Mouse (Mus musculus): Measurements from ENCODE around the gene Cop1.

Cop1 gene

DNA sequence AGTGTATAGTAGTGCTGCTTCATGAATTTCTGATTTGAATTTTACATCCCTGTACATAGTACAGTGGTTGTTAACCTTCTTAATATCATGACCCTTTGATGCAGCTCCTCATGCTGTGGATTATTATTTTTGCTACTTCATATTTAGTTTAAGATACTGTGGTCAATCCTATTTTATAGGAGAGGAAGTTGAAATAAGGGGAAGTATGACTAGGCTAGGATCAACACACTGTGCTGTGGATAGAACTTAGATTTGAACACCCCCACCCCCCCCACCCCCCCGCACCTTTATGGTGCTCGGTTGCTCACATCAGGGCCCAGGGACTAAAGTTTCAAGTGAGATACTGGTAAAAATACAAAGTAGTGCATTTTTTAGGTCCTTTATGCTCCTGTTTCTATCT, 58.7 kb downstream of the Cop1 start:
- DNase-seq: no peak

DNA sequence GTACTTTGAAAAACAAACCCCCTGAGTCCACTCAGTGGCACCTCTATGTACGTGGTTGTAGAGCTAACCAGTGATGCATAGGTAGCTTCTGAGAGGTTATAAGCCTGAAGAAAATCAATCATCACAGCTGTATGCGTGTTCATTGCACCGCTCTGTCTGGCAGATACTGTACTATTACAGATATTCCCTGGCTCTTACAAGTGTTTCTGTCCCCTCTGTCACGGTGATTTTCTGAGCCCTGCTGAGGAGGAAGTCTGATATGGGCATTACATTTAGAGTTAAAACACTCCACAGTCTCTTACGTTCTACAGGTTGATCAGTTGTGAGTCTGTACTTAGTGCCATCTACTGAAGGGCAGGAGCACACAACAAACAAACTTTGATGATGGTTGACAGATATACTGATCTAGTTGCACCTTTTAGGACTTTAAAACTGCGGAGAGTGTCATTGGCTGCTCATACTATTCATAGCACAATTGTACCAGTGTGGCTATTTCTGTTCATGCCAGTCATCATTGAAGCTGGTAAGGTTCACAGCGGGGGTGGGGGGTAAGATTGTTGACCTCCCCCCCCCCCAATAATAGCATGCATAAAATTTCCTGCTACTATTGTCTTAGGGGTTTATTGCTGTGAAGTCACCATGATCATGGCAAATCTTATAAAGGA, 69.4 kb downstream of the Cop1 start:
- no peak for DNase-seq

DNA sequence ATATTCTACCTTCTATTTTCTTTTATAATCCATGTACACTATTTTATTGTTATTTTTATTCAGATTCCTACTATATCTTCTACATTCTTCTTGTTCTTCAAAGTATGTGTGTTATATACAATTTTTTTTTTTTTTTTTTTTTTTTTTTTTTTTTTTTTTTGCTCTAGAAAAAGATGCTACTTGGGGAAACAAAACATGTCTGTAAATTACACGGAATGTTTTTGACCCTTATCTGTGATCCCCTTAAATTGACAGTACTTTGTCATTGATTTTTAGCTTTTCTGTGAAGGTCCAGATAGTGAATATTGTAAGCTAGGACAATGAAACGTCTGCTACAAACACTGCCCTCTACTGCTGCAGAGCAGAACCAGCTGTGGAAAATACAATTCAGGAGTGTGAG, 81.5 kb downstream of the Cop1 start:
- DNase-seq: no peak

GRCm38 (mm10) chr1:159322586-159322985, 90.5 kb downstream of the Cop1 start:
- peak in 1 of 2 experiments; percentile 27 for DNase-seq

- DNase-seq: peak in 1 of 2 experiments; percentile 28
These were observed 98.9 kb downstream of the Cop1 start for GRCm38 (mm10) chr1:159331008-159331407.

DNA sequence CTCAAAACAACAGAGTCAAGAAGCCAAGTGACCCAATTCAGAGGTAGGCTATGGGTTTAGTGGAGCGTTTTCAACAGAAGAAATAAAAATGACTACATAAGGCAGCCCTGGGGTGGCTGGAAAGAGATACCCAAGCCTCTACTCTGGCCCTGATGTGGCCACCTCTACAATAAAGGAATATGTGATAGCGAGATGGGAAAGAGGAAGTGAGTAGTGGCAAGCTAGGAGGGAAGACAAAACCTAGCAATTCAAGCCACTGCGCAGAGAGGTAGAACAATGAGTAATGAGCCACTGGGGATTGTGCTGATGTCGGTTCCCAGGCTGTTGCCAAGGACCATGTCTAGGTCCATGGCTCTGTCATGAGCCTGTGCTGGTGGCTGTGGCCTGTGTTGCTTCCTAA, 102.0 kb downstream of the Cop1 start:
- DNase-seq: no peak

- no peak for DNase-seq
These were observed 110.2 kb downstream of the Cop1 start for GRCm38 (mm10) chr1:159342355-159342754.

DNA sequence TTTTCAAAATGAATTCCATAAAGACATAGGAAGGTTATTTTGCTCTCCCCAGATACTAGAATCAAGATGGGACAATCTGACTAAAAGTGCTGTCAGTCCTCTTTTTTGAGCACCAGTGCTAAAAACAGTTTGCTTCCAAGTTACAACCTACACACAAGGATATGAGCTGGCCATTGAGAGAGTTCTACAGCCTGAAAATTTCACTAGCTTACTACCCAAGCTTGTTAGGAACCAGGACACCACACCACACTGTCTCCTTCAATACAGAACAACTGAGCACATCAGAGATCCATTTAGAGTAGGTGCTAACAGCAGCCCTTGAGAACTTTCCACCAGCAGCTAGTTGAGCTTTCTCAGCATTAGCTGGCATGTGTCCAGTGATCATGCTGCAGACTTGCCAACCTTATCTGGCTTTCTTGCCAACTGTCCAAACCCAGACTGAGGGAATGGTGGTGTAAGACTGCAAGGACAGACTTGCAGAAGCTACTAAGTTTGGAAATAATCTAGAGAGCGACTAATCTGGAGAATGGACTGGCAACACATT, 123.0 kb downstream of the Cop1 start:
- peak; percentile 50 to 68 for DNase-seq

DNA sequence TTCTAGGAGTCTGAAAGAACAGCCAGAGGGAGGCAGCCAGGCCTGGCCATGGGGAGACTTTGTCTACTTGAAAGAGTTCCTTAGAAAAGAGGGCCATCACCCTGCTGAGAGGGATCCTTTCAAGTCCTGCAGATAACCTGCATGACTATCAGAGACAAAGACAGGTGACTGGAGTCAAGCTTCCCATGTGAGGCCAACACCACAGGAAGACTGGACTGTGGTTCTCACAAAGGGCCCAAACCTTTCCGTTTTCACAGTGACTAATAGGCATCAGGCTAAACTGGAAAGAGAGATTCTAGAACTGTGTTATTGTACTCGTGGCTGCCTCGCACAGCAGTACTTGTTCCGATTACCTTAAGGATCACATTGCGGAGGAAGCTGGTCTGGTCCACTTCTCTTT, 126.6 kb downstream of the Cop1 start:
- no peak for DNase-seq

DNA sequence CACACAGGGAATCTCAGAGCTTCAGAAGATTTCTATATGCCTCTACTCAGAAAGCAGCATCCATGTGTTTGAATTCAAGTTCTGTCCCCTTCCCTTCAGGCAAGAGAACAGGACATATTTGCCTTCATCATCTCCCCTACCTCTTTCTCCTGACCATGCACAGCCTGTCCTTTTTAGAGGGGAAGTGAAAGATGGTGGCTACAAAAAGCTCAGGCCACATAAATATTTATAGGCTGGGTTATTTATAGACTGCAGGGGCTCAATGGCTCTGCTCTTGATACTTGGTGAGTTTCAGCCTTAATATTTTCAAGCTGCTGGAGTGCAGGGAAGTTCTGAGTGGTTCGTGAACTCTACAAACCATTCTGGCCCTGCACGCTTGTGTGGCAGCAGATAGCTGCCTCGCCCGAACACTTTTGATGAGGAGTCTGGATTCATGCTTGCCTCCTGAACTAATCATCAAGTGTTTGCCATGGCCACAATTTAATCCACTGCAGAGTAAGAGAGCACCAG, 139.8 kb downstream of the Cop1 start:
- no peak for DNase-seq

DNA sequence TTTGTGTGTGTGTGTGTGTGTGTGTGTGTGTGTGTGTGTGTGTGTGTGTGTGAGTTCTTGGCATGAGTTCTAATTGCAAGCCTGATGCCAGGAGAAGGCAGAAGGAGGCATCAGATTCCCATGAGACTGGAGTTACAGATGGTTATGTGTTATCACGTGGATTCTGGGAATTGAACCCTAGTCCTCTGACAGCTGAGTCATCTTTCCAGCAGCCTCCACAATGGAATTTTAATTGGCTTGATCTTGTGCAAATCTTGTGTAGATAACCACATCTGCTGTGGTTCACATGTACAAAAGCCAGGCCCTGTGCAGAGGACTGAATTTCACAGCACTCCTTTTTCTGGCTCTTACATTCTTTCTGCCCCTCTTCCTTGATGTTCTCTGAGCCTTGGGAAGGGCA, 150.1 kb downstream of the Cop1 start:
- DNase-seq: no peak

DNA sequence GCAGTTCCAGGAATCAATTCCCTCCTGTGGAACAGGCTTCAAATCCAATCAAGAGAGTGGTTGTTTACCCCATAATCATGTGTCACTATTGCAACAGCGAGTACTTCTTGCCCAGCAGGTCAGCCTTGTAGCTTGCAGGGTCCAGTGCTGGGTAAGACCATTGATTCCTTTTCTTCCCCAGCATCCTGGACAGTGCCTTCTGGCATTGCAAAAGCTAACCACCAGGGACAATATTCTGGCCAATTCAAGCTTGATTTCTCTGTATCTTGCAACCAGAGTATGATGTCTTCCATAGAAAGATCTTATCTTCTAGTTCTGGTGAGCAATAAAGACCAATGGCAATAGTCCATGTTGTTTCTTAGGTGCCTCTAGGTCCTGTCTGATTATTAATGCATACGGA, 150.8 kb downstream of the Cop1 start:
- no peak for DNase-seq

GRCm38 (mm10) chr1:159386458-159386857, 154.3 kb downstream of the Cop1 start:
- DNase-seq: peak; percentile 74 to 77

DNA sequence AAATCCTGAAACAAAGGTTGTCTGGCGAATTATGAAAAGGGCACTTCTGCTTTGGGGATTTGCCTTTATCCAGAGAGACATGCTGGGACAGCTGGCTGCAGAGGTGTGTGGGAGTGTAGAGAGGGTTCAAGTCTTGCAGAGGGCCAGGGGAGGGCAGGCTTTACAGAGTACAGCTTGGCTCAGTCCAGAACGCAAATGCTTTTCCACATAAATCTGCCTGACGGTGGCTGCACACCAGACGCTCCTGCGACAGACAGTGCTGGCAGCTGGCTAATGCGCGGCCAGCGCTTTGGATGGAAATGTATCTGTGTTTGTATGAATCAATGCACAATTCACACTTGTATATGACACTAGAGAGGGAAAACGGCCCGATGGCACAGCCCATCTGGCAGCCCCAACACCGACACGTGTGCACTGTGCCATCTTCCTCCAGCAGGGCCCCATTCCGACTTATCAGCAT, 156.5 kb downstream of the Cop1 start:
- DNase-seq: peak; percentile 53 to 62

DNA sequence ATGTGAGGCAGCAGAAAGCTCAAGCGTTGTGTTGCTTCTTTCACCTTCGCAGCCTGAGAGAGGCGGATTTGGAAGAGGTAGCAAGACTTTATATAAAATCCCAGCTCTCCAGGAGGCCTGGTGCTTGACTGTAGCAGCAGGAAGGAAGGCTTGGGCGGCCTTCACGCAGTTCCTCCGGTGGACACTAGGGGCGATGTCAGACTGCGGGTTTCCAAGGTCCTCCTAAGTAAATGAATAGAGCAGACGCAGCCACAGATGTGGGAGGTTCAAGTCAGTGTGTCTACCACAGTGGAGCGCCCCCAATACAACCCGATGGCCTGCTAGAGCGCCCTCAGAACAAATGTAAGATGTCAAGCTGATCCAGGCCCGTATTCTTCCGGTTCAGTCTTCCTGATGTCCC, 157.9 kb downstream of the Cop1 start:
- peak; percentile 85 to 88 for DNase-seq

DNA sequence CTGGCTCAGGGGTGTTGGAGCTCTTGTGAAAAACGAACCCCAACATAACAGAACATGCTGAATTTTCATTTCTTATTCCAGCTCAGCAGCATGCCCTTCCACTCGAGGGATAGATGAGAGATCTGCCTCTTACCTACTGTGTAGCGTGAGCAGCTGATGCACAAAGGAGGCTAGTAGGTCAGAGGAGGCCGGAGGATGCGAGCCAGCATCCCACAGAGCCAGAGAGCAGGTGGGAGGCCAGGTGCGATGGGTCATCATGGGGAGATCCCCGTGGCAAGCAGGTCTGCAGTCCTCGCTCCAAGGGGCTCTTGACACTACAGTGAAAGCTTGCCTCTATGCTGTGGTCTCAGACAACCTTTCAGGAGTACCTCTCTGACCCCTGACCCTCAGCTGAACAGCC, 160.5 kb downstream of the Cop1 start:
- DNase-seq: peak; percentile 69 to 76

GRCm38 (mm10) chr1:159393070-159393699, 161.1 kb downstream of the Cop1 start:
- peak in 1 of 2 experiments; percentile 23 for DNase-seq

- no peak for DNase-seq
These were observed 161.8 kb downstream of the Cop1 start for GRCm38 (mm10) chr1:159393931-159394330.

DNA sequence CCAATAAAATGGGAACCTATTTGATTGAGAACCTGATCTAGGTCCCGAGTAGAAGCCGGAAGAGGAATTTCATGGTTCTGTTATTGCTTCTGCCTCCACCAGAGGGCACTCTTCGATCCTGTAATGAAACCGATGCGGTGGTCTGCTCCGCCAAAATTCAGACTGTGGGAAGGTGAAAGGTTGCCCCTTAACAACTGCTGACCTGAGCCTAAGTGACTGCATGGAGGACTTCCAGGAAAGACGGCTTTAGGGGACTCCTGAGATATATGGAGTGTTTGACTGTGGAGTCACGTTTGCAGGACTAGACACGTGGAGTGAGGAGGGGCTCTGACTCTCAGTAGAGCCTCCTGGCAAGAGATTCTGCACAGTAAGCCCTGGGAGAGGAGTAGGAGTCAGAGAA, 164.4 kb downstream of the Cop1 start:
- DNase-seq: peak; percentile 55 to 69
